Mouse (Mus musculus) kidney, embryonic 14.5 days (tissue): ENCODE measurements around the gene Nxn. TPM values are rescaled to one million over a fixed set of nuclear protein-coding genes. Genes with fewer than 3 reads are reported as not detected.

ENCODE experiments used
- ATAC-seq: fragments of 200-750 bp; cut with Nextera tagmentation; 2 replicates; pipeline ENCODE4 v1.8.0; 2017; ENCODE audit warnings: moderate number of reproducible peaks, mild to moderate bottlenecking, moderate TSS enrichment, moderate library complexity; ENCODE audit not compliant: low FRiP score, low TSS enrichment
- H3K27ac ChIP-seq: fragments of 300-500 bp; sonication (generic); 2 replicates; pipeline ENCODE4 v1.5.1; 2014; ENCODE audit warnings: low read depth, mild to moderate bottlenecking, low read length, moderate library complexity, mixed read lengths
- H3K27me3 ChIP-seq: fragments of 300-500 bp; sonication (generic); 2 replicates; pipeline ENCODE4 v1.6.1; 2014; ENCODE audit warnings: mild to moderate bottlenecking, low read length; ENCODE audit not compliant: control insufficient read depth, insufficient read depth
- H3K36me3 ChIP-seq: fragments of 300-500 bp; sonication (generic); 2 replicates; pipeline ENCODE4 v1.6.1; 2014; ENCODE audit warnings: low read length, mixed read lengths; ENCODE audit not compliant: control insufficient read depth, insufficient read depth
- H3K4me1 ChIP-seq: fragments of 300-500 bp; sonication (generic); 2 replicates; pipeline ENCODE4 v1.6.1; 2014; ENCODE audit warnings: low read length, mixed read lengths; ENCODE audit not compliant: control insufficient read depth, insufficient read depth
- H3K4me2 ChIP-seq: fragments of 300-500 bp; sonication (generic); replicated peaks from 2 replicates; pipeline ENCODE4 v1.6.1; 2014; ENCODE audit warnings: low read depth, mild to moderate bottlenecking, low read length
- H3K4me3 ChIP-seq: fragments of 300-500 bp; sonication (generic); 2 replicates; pipeline ENCODE4 v1.5.1; 2014; ENCODE audit warnings: mild to moderate bottlenecking, low read length
- H3K9ac ChIP-seq: fragments of 300-500 bp; sonication (generic); 2 replicates; pipeline ENCODE4 v1.6.1; 2014; ENCODE audit warnings: low read depth, mild to moderate bottlenecking, low read length, moderate library complexity
- H3K9me3 ChIP-seq: fragments of 300-500 bp; sonication (generic); 2 replicates; pipeline ENCODE4 v1.6.1; 2016; ENCODE audit warnings: low read length; ENCODE audit not compliant: control insufficient read depth
- WGBS: fragments of 180-500 bp; shearing (Covaris S2); extraction: QIAGEN DNeasy Blood & Tissue Kit; methylation state at CpG from one replicate; pipeline ENCODE4 v1.1.7; 2014; 5-methylcytosine and 5-hydroxymethylcytosine counted together
- polyA plus RNA-seq: library from polyadenylated mRNA; unstranded; fragments of >200 nt; fragmentation: Nextera tagmentation; extraction: Ambion mirVana; gene quantifications from 2 replicates; pipeline ENCODE4 v1.2.1, GENCODE M21; 2014

Nxn gene
- polyA plus RNA-seq, result 29.3 and 38.0 TPM in 2 replicates

- peak; percentile 91 for ATAC-seq
- H3K4me1 ChIP-seq, result peaks cover 6% of the 10 kb centered on the region; the same call in 1 of the 2 replicates
- H3K36me3 ChIP-seq, result no peaks in the 10 kb centered on the region
- H3K9me3 ChIP-seq, result no peaks in the 10 kb centered on the region
- peak within 1 kb of the TSS; percentile 76 for H3K9ac ChIP-seq
- peak within 1 kb of the TSS; percentile 85 for H3K4me3 ChIP-seq
- 0% methylated on average over 37 of the region's 70 CpGs for WGBS
- peak within 1 kb of the TSS; percentile 84 for H3K27ac ChIP-seq
- H3K27me3 ChIP-seq, result no peaks in the 10 kb centered on the region
- H3K4me2 ChIP-seq, result peak within 1 kb of the TSS; percentile 91
These were observed at the start of gene Nxn for GRCm38 (mm10) chr11:76398798-76399586. Gene Nxn (minus strand): TSS chr11:76399140.

- H3K27ac ChIP-seq, result no peak overlapping the region
- H3K36me3 ChIP-seq, result peaks cover 25% of the 10 kb centered on the region
These were observed 47.3 kb upstream of the Nxn start for GRCm38 (mm10) chr11:76446251-76446650.

GRCm38 (mm10) chr11:76445459-76445858, 46.5 kb upstream of the Nxn start:
- Histone ChIP-seq H3K9ac (no peak overlapping the region), H3K9me3 (no peaks in the 10 kb centered on the region), H3K27ac (no peak overlapping the region), H3K4me3 (no peak overlapping the region), H3K36me3 (peaks cover 24% of the 10 kb centered on the region), H3K4me1 (peaks cover 16% of the 10 kb centered on the region), H3K27me3 (no peaks in the 10 kb centered on the region), H3K4me2 (no peak overlapping the region)
- no peak for ATAC-seq
- WGBS, result 48% methylated on average over 8 of the region's 8 CpGs

More at GRCm38 (mm10) chr11:76446251-76446650, 47.3 kb upstream of the Nxn start:
- no peak for ATAC-seq
- WGBS, result 7% methylated on average over 10 of the region's 10 CpGs
- Histone ChIP-seq H3K4me1 (peaks cover 16% of the 10 kb centered on the region), H3K9ac (no peak overlapping the region), H3K4me3 (no peak overlapping the region), H3K4me2 (no peak overlapping the region), H3K9me3 (no peaks in the 10 kb centered on the region), H3K27me3 (no peaks in the 10 kb centered on the region)

- H3K4me1 ChIP-seq, result peaks cover 14% of the 10 kb centered on the region
- no peak overlapping the region for H3K9ac ChIP-seq
- 19% methylated on average over 3 of the region's 3 CpGs for WGBS
- H3K27ac ChIP-seq, result no peak overlapping the region
- peaks cover 14% of the 10 kb centered on the region for H3K36me3 ChIP-seq
- no peaks in the 10 kb centered on the region for H3K9me3 ChIP-seq
- no peak overlapping the region for H3K4me3 ChIP-seq
- ATAC-seq, result no peak
- H3K4me2 ChIP-seq, result no peak overlapping the region
- H3K27me3 ChIP-seq, result no peaks in the 10 kb centered on the region
These were observed 40.7 kb upstream of the Nxn start for GRCm38 (mm10) chr11:76439666-76440065.

GRCm38 (mm10) chr11:76436864-76437437, 38.0 kb upstream of the Nxn start:
- Histone ChIP-seq H3K27me3 (no peaks in the 10 kb centered on the region), H3K4me2 (peak overlapping the region; percentile 62), H3K4me3 (peak overlapping the region; percentile 36), H3K9me3 (no peaks in the 10 kb centered on the region), H3K36me3 (peaks cover 24% of the 10 kb centered on the region; the same call in 1 of the 2 replicates), H3K4me1 (peaks cover 14% of the 10 kb centered on the region), H3K27ac (peak overlapping the region; percentile 69; the same call in 1 of the 2 replicates), H3K9ac (peak overlapping the region; percentile 48; the same call in 1 of the 2 replicates)
- ATAC-seq, result peak; percentile 84
- 8% methylated on average over 28 of the region's 28 CpGs for WGBS

GRCm38 (mm10) chr11:76436009-76436408, 37.1 kb upstream of the Nxn start:
- H3K27ac ChIP-seq, result no peak overlapping the region

GRCm38 (mm10) chr11:76429966-76430631, 31.2 kb upstream of the Nxn start:
- 57% methylated on average over 6 of the region's 6 CpGs for WGBS
- H3K4me3 ChIP-seq, result no peak overlapping the region
- H3K9ac ChIP-seq, result no peak overlapping the region
- no peak for ATAC-seq
- H3K4me1 ChIP-seq, result peaks cover 3% of the 10 kb centered on the region; the same call in 1 of the 2 replicates
- no peaks in the 10 kb centered on the region for H3K9me3 ChIP-seq
- H3K4me2 ChIP-seq, result no peak overlapping the region
- no peaks in the 10 kb centered on the region for H3K27me3 ChIP-seq
- H3K27ac ChIP-seq, result no peak overlapping the region
- H3K36me3 ChIP-seq, result peaks cover 25% of the 10 kb centered on the region

More at GRCm38 (mm10) chr11:76436009-76436408, 37.1 kb upstream of the Nxn start:
- Histone ChIP-seq H3K4me3 (no peak overlapping the region), H3K9me3 (no peaks in the 10 kb centered on the region), H3K9ac (no peak overlapping the region), H3K27me3 (no peaks in the 10 kb centered on the region), H3K36me3 (peaks cover 25% of the 10 kb centered on the region; the same call in 1 of the 2 replicates), H3K4me2 (no peak overlapping the region), H3K4me1 (peaks cover 14% of the 10 kb centered on the region)
- 86% methylated on average over 5 of the region's 5 CpGs for WGBS
- ATAC-seq, result no peak

- 69% methylated on average over 7 of the region's 7 CpGs for WGBS
- no peak for ATAC-seq
- H3K4me1 ChIP-seq, result peaks cover 3% of the 10 kb centered on the region; the same call in 1 of the 2 replicates
- H3K4me3 ChIP-seq, result no peak overlapping the region
- H3K36me3 ChIP-seq, result peaks cover 29% of the 10 kb centered on the region
- H3K9me3 ChIP-seq, result no peaks in the 10 kb centered on the region
- H3K9ac ChIP-seq, result no peak overlapping the region
- no peak overlapping the region for H3K27ac ChIP-seq
- no peaks in the 10 kb centered on the region for H3K27me3 ChIP-seq
- H3K4me2 ChIP-seq, result no peak overlapping the region
These were observed 30.6 kb upstream of the Nxn start for GRCm38 (mm10) chr11:76429556-76429955.
